In genomic region chr11:90002231-90002986, GRCm38 (mm10) we compare ENCODE assay signal across 8 mouse cellular contexts. TPM values are rescaled to one million over a fixed set of nuclear protein-coding genes. Genes with fewer than 3 reads are reported as not detected.
DNase-seq lines count a peak whose midpoint lies in the region; ATAC-seq lines count a peak whose summit lies in the region.

Pctp (minus strand) TSS chr11:90002894.

- no peak within 1 kb of the TSS for H3K27ac ChIP-seq in forebrain, embryonic 15.5 days (replicated peaks)

- peak within 1 kb of the TSS; percentile 58 for H3K4me2 ChIP-seq in forebrain, embryonic 15.5 days (replicated peaks)

- ATAC-seq in forebrain, embryonic 15.5 days (replicated peaks) = peak; percentile 78

- no peaks in the 10 kb centered on the region for H3K9me3 ChIP-seq in forebrain, embryonic 15.5 days

- H3K36me3 ChIP-seq in forebrain, embryonic 15.5 days = no peaks in the 10 kb centered on the region

- 13% methylated on average over 35 of the region's 35 CpGs for WGBS in forebrain, embryonic 15.5 days

- H3K4me3 ChIP-seq in forebrain, embryonic 15.5 days = peak within 1 kb of the TSS; percentile 43

- H3K27me3 ChIP-seq in forebrain, embryonic 15.5 days = no peaks in the 10 kb centered on the region

- peak; percentile 72 for DNase-seq in MEL-GATA-1-ER (ENCODE audit: extremely low read depth, low read depth)
- DNase-seq in cerebellum, adult 11-12 months = peak; percentile 89
- peak; percentile 71 for DNase-seq in heart, postnatal 25 days (ENCODE audit: low spot score)
- DNase-seq in layer of hippocampus, adult 11-12 months (ENCODE audit: low spot score) = peak; percentile 58
- peak; percentile 85 for DNase-seq in lung, postnatal 14 days
- peak; percentile 68 for DNase-seq in ovary, postnatal 14 days (ENCODE audit: low spot score)
- peak; percentile 67 to 71 for DNase-seq in thymus, postnatal 36 days

- intact Hi-C loops in heart, postnatal 25 days (cut with DNase I) = no loop called here

- peaks cover 7% of the 10 kb centered on the region for H3K4me1 ChIP-seq in forebrain, embryonic 15.5 days

- H3K9ac ChIP-seq in forebrain, embryonic 15.5 days (replicated peaks) = peak within 1 kb of the TSS; percentile 43

RNA-seq across cellular contexts. Expression of gene Pctp, which starts in this region (rescaled TPM):
- polyA plus RNA-seq in forebrain, embryonic 15.5 days (2015; fragmentation: Nextera tagmentation; extraction: Ambion mirVana) = 0.97 and 1.4 TPM in 2 replicates
- 1 to 10 TPM; 4.0 TPM for total RNA-seq in heart, postnatal 25 days (2021)
